ENCODE assay signal across 10 mouse cellular contexts in the genomic region with DNA sequence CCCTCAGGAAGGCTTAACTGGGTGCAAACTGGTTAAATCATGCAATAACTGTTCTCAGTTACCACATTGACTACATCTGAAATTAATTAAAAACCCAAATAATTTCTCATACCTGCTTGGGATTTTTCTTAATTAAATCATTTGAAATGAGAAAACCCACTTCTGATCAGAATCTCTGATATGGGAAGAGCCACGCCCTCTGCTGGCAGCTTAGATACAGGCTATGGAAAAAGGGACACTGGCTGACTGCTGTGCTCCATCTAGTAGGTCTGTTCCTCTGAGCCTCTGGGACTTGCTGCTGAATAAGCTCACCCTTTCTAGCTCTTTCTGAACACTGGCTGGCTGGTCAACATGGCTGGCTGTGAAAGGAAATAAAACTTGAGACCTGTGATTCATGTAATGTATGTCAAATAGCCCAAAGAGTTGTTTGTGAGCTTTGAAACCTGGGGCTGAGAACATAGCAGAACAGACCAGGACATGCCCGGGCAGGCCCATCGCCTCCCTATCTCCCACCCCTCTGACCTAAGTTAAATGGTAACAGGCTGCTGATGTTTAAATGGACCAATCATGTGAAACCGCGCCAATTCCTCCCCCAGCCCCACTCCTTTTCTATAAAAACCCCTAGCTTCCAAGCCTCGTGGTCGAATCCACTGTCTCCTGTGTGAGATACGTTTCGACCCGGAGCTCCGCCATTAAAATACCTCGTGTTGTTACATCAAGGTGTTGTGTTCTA. TPM values are rescaled to one million over a fixed set of nuclear protein-coding genes. Genes with fewer than 3 reads are reported as not detected.
DNase-seq lines count a peak whose midpoint lies in the region; ATAC-seq and TF ChIP-seq lines count a peak whose summit lies in the region.
"Not testable (repeated sequence)": the region's sequence is repeated elsewhere in the genome, so short reads cannot be mapped to it uniquely, and the experiment has no call there.
"Had no signal": no experiment of that assay in that cellular context is flagged by ENCODE, and none has a peak within 500 bp of the region (broad histone marks: within the 10 kb centered on the region; RNA-seq: fewer than 3 reads in every experiment).

No protein-coding gene starts in this region.

- TF ChIP-seq POLR2A in bone marrow macrophage, adult 2 months (IDR thresholded peaks at IDR 0.05; ENCODE audit: borderline replicate concordance, low read depth, low read length); liver, adult 2 months (IDR thresholded peaks at IDR 0.05; ENCODE audit: extremely low read depth, insufficient read depth, low read length): not testable (repeated sequence)

- not testable (repeated sequence) for DNase-seq in ES-E14 (ENCODE audit: low read depth, low spot score)
- peak; percentile 63 to 64 for DNase-seq in cerebellum, postnatal 36 days
- DNase-seq in heart, postnatal 4 days = peak; percentile 34
- peak; percentile 56 for DNase-seq in kidney, postnatal 14 days
- DNase-seq in liver, adult 2 months (ENCODE audit: extremely low read depth, low read depth, low spot score) = peak; percentile 33
- peak; percentile 61 for DNase-seq in midbrain, embryonic 14.5 days

- peaks cover 7 to 34% of the 10 kb centered on the region in 2 experiments for H3K4me1 ChIP-seq in ES-E14 (ENCODE audit: control insufficient read depth in 2 of 2, insufficient read depth in 2 of 2, low read length in 2 of 2, poor library complexity in 1 of 2)
- H3K4me1 ChIP-seq in bone marrow macrophage, adult 2 months (ENCODE audit: control insufficient read depth, insufficient read depth, low read length) = peaks cover 63% of the 10 kb centered on the region
- H3K4me1 ChIP-seq in liver, adult 2 months (ENCODE audit: control insufficient read depth, insufficient read depth, low read length) = peaks cover 14% of the 10 kb centered on the region
- not testable (repeated sequence) for H3K4me1 ChIP-seq in midbrain, embryonic 14.5 days (ENCODE audit: control insufficient read depth, insufficient read depth, low read length)

- H3K9me3 ChIP-seq in ES-E14 (ENCODE audit: control insufficient read depth, insufficient read depth, low read depth, low read length); midbrain, embryonic 14.5 days (ENCODE audit: control insufficient read depth, low read length): not testable (repeated sequence)

- not testable (repeated sequence) for H3K79me2 ChIP-seq in liver, adult 2 months (ENCODE audit: control insufficient read depth, insufficient read depth, low read length)

- H3K4me3 ChIP-seq in ES-E14 (ENCODE audit: insufficient read depth in 1 of 2, low read depth in 1 of 2, low read length in 2 of 2, poor library complexity in 1 of 2, severe bottlenecking in 1 of 2) = peak overlapping the region; percentile 3 to 28; a peak in 1 of 4 replicates
- not testable (repeated sequence) for H3K4me3 ChIP-seq in bone marrow macrophage, adult 2 months (ENCODE audit: insufficient read depth, low read length); liver, adult 2 months (ENCODE audit: insufficient read depth, low read depth, low read length); midbrain, embryonic 14.5 days (replicated peaks; ENCODE audit: low read depth, low read length)

- in situ Hi-C loops in ES-E14 (cut with MboI; ENCODE audit: low sequenced_read_pairs in 2 of 2, unreplicated experiment in 2 of 2) = not testable (repeated sequence)

- peak overlapping the region; percentile 69 for H3K9ac ChIP-seq in ES-E14 (ENCODE audit: insufficient read depth, low read depth, low read length, poor library complexity, severe bottlenecking)
- H3K9ac ChIP-seq in liver, adult 2 months (ENCODE audit: low read depth, low read length); midbrain, embryonic 14.5 days (replicated peaks; ENCODE audit: low read length): not testable (repeated sequence)

- H3K36me3 ChIP-seq in ES-E14 (ENCODE audit: control insufficient read depth, insufficient read depth, low read length, poor library complexity, severe bottlenecking) = peaks cover 11% of the 10 kb centered on the region; the same call in 1 of the 2 replicates
- H3K36me3 ChIP-seq in liver, adult 2 months (ENCODE audit: control insufficient read depth, insufficient read depth, low read length); midbrain, embryonic 14.5 days (ENCODE audit: control insufficient read depth, insufficient read depth, low read length): not testable (repeated sequence)

- not testable (repeated sequence) for H3K4me2 ChIP-seq in midbrain, embryonic 14.5 days (ENCODE audit: low read length)

- TF ChIP-seq CTCF in bone marrow macrophage, adult 2 months (IDR thresholded peaks at IDR 0.05; ENCODE audit: low read depth, low read length) = peak; percentile 30; the same call in 1 of the 2 replicates
- peak; percentile 40 for TF ChIP-seq CTCF in liver, adult 2 months (IDR thresholded peaks at IDR 0.05; ENCODE audit: low read depth, low read length)

- not testable (repeated sequence) for ATAC-seq in midbrain, embryonic 14.5 days (ENCODE audit: low FRiP score, low TSS enrichment)

- not testable (repeated sequence) for H3K27me3 ChIP-seq in liver, adult 2 months (ENCODE audit: control insufficient read depth, insufficient read depth, low read length)
- peaks cover 13% of the 10 kb centered on the region for H3K27me3 ChIP-seq in midbrain, embryonic 14.5 days (ENCODE audit: control insufficient read depth, insufficient read depth, low read length)

- H3K27ac ChIP-seq in ES-E14 (ENCODE audit: insufficient read depth, low read depth, low read length, poor library complexity, severe bottlenecking) = peak overlapping the region; percentile 76
- peak overlapping the region; percentile 80 for H3K27ac ChIP-seq in bone marrow macrophage, adult 2 months (ENCODE audit: insufficient read depth, low read depth, low read length)
- not testable (repeated sequence) for H3K27ac ChIP-seq in liver, adult 2 months (replicated peaks; ENCODE audit: insufficient read depth, low read depth, low read length); midbrain, embryonic 14.5 days (replicated peaks; ENCODE audit: low read depth, low read length)

- WGBS in liver, adult 2 months = 81% methylated on average over 7 of the region's 12 CpGs
- WGBS in midbrain, embryonic 14.5 days = 78% methylated on average over 5 of the region's 12 CpGs

RNA-seq across cellular contexts. Expression of gene Ccdc194, which starts 5.4 kb away (rescaled TPM):
- total RNA-seq in ES-E14 (2012; rRNA removed) = 2.4 and 2.6 TPM in 2 replicates
- polyA plus RNA-seq in bone marrow macrophage, adult 2 months (2012; ENCODE audit: insufficient read depth, insufficient read length, missing spikeins) = 0.40 TPM in 1 of 2 replicates, not detected in the other
- under 1 TPM; 0.14 to 0.29 TPM for total RNA-seq in heart, postnatal 4 days (2021)
- not detected in 2 replicates for total RNA-seq in liver, adult 2 months (2014; rRNA removed)
- 0.05 TPM in 1 of 2 replicates, not detected in the other for polyA plus RNA-seq in liver, adult 2 months (2012; rRNA removed)
- not detected in 2 replicates for polyA plus RNA-seq in midbrain, embryonic 14.5 days (2014; fragmentation: Nextera tagmentation; extraction: Ambion mirVana)
- total RNA-seq: left cerebral cortex, adult 8-10 months had no signal
- polyA plus RNA-seq: neural tube, embryonic 14.5 days had no signal

RNA-seq across cellular contexts. Expression of gene Bst2, which starts 6.4 kb away (rescaled TPM):
- total RNA-seq in ES-E14 (2012; rRNA removed) = 135 and 207 TPM in 2 replicates
- 358 and 369 TPM in 2 replicates for polyA plus RNA-seq in bone marrow macrophage, adult 2 months (2012; ENCODE audit: insufficient read depth, insufficient read length, missing spikeins)
- total RNA-seq in heart, postnatal 4 days (2021) = 10 to 100 TPM; 12.8 to 13.8 TPM
- 603 and 678 TPM in 2 replicates for total RNA-seq in liver, adult 2 months (2014; rRNA removed)
- 798 and 871 TPM in 2 replicates for polyA plus RNA-seq in liver, adult 2 months (2012; rRNA removed)
- 0.86 and 7.9 TPM in 2 replicates for polyA plus RNA-seq in midbrain, embryonic 14.5 days (2014; fragmentation: Nextera tagmentation; extraction: Ambion mirVana)

RNA-seq across cellular contexts. Expression of gene Mvb12a, which starts 11.8 kb away (rescaled TPM):
- 50.4 and 58.8 TPM in 2 replicates for total RNA-seq in ES-E14 (2012; rRNA removed)
- 64.5 and 65.3 TPM in 2 replicates for polyA plus RNA-seq in bone marrow macrophage, adult 2 months (2012; ENCODE audit: insufficient read depth, insufficient read length, missing spikeins)
- total RNA-seq in heart, postnatal 4 days (2021) = 10 to 100 TPM; 31.6 to 32.4 TPM
- total RNA-seq in liver, adult 2 months (2014; rRNA removed) = 98.9 and 105 TPM in 2 replicates
- 164 and 165 TPM in 2 replicates for polyA plus RNA-seq in liver, adult 2 months (2012; rRNA removed)
- 54.6 and 61.5 TPM in 2 replicates for polyA plus RNA-seq in midbrain, embryonic 14.5 days (2014; fragmentation: Nextera tagmentation; extraction: Ambion mirVana)

RNA-seq across cellular contexts. Expression of gene Plvap, which starts 19.3 kb away (rescaled TPM):
- 2.0 and 2.5 TPM in 2 replicates for total RNA-seq in ES-E14 (2012; rRNA removed)
- polyA plus RNA-seq in bone marrow macrophage, adult 2 months (2012; ENCODE audit: insufficient read depth, insufficient read length, missing spikeins) = not detected in 2 replicates
- total RNA-seq in heart, postnatal 4 days (2021) = 10 to 100 TPM; 35.8 to 43.2 TPM
- total RNA-seq in liver, adult 2 months (2014; rRNA removed) = 15.3 and 22.8 TPM in 2 replicates
- polyA plus RNA-seq in liver, adult 2 months (2012; rRNA removed) = 128 and 132 TPM in 2 replicates
- polyA plus RNA-seq in midbrain, embryonic 14.5 days (2014; fragmentation: Nextera tagmentation; extraction: Ambion mirVana) = 3.6 and 4.1 TPM in 2 replicates

RNA-seq across cellular contexts. Expression of gene Tmem221, which starts 27.8 kb away (rescaled TPM):
- total RNA-seq in ES-E14 (2012; rRNA removed) = 0.18 and 0.58 TPM in 2 replicates
- 15.9 and 17.7 TPM in 2 replicates for polyA plus RNA-seq in bone marrow macrophage, adult 2 months (2012; ENCODE audit: insufficient read depth, insufficient read length, missing spikeins)
- not detected for total RNA-seq in heart, postnatal 4 days (2021)
- total RNA-seq in liver, adult 2 months (2014; rRNA removed) = 0.46 and 0.47 TPM in 2 replicates
- polyA plus RNA-seq in liver, adult 2 months (2012; rRNA removed) = 0.14 and 0.55 TPM in 2 replicates
- polyA plus RNA-seq in midbrain, embryonic 14.5 days (2014; fragmentation: Nextera tagmentation; extraction: Ambion mirVana) = not detected in 2 replicates
- polyA plus RNA-seq: midbrain, embryonic 13.5 days; neural tube, embryonic 14.5 days had no signal
